Mouse (Mus musculus) lung, postnatal 14 days (tissue): ENCODE results near the gene Fam71e1.

Experiments
- DNase-seq: peaks from one replicate; pipeline ENCODE4 v3.0.0; 2021

Fam71e1 gene

DNA sequence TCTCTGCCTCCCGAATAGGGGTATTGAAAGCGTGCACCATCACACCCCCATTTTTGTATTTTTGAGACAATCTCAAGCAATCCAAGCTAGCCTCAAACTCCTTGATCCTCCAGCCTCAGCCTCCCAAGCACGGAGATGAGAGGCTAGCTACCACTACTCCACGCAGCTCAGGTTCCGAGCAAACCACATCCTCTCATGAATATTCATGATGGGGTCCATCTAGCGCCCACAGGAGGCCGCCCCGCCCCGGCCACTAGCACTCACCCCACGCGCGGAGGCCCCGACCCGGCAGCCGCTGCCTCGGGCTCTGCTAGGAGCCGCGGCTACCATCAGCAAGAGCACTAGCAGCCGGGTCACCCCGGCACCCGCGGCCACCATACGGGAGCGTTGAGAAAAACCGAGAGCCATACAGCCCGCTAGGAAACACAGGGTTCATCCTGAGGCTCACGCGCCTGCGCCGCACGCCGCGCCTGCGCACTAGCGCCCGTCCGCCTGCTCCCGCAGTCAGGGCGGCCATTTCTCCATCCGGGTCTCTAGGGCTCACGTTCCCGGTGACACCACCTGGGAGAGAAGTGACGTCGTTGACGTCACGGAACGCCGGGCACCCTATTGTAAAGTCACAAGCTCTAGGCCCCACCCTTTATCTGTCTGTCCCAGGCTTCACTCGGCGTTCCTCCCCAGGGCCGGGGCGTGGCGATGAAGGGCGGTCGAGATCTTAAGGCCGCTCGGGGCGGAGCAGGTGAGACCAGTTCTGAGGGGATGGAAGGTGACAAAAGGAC, at the start of gene Fam71e1, which contains the start of gene Emc10:
Gene Fam71e1 (plus strand): TSS at position 590 of the 779 bp plus-strand sequence.
Gene Emc10 (minus strand): TSS at position 538 of the 779 bp plus-strand sequence.
- peak; percentile 98 for DNase-seq

- DNase-seq, result no peak
Observed at GRCm38 (mm10) chr7:44453256-44453655, 43.1 kb upstream of the Fam71e1 start.

- DNase-seq, result no peak
Observed at GRCm38 (mm10) chr7:44456302-44456701, 40.1 kb upstream of the Fam71e1 start.

GRCm38 (mm10) chr7:44460067-44460466, 36.3 kb upstream of the Fam71e1 start:
- DNase-seq, result no peak

DNA sequence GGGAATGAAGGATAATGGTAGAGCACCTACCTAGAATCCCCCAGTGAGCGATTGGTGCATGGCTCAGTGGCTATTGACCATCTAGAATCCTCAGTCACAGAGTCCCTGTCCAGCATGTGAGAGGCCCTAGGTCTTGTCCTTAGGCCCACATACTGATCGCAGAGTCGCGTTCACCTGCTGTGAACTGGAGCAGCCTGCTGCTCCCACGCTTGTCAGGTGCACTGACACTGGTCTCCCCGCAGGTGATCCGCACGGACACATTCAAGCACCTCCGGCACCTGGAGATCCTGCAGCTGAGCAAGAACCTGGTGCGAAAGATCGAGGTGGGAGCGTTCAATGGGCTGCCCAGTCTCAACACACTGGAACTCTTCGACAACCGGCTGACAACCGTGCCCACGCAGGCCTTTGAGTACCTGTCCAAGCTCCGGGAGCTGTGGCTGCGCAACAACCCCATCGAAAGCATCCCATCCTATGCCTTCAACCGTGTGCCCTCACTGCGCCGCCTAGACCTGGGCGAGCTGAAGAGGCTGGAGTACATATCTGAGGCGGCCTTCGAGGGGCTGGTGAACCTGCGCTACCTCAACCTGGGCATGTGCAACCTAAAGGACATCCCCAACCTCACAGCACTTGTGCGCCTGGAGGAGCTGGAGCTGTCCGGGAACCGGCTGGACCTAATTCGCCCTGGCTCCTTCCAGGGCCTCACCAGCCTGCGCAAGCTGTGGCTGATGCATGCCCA, 35.4 kb upstream of the Fam71e1 start:
- DNase-seq, result no peak

DNA sequence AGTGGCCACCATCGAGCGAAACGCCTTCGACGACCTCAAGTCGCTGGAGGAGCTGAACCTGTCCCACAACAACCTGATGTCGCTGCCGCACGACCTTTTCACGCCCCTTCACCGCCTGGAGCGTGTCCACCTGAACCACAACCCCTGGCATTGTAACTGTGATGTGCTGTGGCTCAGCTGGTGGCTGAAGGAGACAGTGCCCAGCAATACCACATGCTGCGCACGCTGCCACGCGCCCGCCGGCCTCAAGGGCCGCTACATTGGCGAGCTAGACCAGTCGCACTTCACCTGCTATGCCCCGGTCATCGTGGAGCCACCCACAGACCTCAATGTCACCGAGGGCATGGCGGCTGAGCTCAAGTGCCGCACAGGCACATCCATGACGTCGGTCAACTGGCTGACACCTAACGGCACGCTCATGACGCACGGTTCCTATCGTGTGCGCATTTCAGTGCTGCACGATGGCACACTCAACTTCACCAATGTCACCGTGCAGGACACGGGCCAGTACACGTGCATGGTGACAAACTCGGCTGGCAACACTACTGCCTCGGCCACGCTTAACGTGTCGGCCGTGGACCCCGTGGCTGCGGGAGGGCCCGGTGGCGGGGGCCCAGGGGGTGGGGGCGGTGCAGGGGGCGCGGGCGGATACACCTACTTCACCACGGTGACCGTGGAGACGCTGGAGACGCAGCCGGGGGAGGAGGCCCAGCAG, 34.7 kb upstream of the Fam71e1 start:
- no peak for DNase-seq

DNA sequence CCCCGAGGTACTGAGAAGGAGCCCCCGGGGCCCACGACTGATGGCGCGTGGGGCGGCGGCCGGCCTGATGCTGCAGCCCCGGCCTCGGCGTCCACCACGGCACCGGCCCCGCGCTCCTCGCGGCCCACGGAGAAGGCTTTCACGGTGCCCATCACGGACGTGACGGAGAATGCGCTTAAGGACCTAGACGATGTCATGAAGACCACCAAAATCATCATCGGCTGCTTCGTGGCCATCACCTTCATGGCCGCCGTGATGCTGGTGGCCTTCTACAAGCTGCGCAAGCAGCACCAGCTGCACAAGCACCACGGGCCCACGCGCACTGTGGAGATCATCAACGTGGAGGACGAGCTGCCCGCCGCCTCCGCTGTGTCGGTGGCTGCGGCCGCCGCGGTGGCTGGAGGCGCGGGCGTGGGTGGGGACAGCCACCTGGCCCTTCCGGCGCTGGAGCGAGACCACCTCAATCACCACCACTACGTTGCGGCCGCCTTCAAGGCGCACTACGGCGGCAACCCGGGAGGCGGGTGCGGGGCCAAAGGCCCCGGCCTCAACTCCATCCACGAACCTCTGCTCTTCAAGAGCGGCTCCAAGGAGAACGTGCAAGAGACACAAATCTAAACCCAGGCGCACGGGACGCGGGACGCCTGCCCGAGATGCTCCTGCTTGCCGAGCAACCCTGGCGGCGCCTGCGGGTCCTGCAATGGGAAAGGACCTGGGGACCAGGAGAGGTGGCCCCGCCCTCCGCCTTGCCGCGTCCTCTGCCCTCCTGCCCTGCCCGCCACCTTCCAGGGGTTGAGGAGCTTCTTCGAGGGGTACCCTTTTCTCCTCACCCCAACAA, 33.9 kb upstream of the Fam71e1 start:
- no peak for DNase-seq

- DNase-seq, result no peak
Observed at GRCm38 (mm10) chr7:44463056-44463425, 33.3 kb upstream of the Fam71e1 start.

- no peak for DNase-seq
Observed at GRCm38 (mm10) chr7:44463556-44464225, 32.7 kb upstream of the Fam71e1 start.

DNA sequence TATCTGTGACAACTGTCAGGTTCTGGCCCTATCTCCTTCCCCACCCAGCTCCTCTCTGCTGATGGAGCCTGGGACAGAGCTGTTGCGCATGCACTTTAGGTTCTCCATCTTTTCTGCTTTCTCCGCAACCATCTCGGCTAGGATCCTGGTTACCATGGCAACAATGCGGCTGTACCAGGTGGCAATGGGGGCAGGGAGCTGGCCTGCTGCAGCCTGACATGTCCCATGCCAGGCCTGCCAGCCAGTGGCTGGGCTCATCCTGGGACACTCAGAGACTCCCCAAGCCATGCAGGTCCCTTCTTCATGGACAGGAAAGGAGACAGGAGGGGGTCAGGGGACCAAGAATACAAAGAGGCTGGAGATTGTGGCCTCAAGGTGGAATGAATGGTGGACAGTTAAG, 31.9 kb upstream of the Fam71e1 start:
- DNase-seq, result no peak

DNA sequence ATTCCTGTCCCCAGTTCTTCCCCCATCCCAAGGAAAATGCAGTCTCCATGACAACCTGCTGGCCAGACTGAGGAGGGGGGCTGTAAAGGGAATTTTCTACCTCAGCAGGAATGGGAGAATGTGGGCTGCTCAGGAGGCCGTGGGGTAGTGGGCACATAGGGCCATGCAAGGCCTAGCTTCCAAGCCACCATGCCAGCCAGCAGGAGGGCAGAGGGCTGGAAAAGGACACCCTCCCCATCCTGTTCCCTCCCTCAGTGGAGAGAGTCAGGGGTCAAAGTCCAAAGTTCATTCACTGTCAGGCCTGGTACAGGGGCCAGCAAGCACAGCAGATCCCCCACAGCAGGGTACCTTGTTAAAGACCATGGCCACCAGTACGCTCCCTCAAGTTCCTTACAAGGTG, 31.3 kb upstream of the Fam71e1 start, which contains the start of gene Aspdh:
Gene Aspdh (plus strand): TSS at position 281 of the 400 bp plus-strand sequence.
- DNase-seq, result no peak

DNA sequence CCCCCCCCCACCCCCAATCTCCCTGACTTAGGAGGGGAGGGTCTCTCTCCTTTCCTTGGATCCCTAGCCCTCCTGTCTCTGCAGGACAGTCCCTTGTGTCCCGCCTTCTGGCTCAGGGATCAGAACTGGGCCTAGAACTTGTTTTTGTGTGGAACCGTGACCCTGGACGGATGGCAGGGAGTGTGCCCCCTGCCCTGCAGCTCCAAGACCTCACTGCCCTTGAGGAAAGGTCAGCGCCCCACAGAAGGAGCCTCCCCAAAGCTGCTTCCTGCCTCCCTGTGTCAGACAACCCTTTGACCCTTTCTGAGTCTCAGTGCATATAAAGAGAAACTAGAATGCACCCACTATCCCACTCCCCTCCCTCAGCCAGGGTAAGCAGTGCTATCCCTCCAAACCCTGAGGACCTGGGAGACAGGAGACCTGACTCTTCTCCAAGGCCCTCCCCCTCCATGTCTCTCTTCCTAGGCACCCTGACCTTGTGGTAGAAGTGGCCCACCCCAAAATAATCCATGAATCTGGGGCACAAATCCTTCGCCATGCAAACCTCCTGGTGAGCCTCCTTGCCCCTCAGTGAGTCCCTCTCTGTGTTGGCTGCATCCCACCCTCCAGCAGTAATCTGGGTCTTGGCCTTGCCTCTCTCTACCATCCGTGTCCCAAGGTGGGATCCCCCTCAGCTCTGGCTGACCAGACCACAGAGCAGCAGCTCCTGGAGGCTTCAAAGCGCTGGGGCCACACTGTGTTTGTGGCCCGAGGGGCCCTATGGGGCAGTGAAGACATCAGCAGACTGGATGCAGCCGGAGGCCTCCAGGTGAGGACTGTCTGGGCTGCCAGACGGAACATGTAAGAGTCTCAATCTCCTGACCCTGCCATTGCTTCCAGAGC, 30.1 kb upstream of the Fam71e1 start:
- no peak for DNase-seq

GRCm38 (mm10) chr7:44466888-44467311, 29.5 kb upstream of the Fam71e1 start:
- DNase-seq, result no peak

GRCm38 (mm10) chr7:44467811-44468411, 28.5 kb upstream of the Fam71e1 start, which contains the start of gene Josd2:
TSS of gene Josd2 (plus strand) at chr7:44467980.
- peak; percentile 91 for DNase-seq

DNA sequence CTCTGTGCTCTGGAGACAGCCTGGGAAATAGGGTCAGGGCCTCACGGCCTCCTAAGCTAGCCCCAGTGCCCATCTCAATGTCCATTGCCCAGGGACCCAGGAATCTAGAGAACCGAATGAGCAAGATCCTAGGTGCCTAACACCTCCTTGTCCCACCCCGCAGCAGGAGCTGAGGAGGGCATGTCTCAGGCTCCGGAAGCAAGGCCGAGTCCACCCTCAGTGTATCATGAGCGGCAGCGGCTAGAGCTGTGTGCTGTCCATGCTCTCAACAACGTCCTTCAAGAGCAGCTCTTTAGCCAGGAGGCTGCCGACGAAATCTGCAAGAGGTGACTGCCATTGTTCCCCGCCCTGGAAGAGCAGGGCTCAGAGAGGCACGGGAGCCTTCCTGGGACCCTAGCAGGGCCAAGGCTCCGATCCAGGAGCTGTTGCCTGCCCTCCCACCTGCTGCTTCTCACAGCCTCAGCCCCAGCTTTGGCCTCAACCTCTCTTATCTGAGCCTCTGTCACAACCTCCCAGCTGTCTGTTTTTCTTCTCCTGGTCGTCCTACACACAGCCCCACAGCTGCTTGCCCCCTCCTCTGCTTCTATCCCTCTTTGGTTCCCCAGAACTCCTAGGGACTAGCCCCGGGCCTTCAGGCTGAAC, 27.6 kb upstream of the Fam71e1 start:
- no peak for DNase-seq

DNA sequence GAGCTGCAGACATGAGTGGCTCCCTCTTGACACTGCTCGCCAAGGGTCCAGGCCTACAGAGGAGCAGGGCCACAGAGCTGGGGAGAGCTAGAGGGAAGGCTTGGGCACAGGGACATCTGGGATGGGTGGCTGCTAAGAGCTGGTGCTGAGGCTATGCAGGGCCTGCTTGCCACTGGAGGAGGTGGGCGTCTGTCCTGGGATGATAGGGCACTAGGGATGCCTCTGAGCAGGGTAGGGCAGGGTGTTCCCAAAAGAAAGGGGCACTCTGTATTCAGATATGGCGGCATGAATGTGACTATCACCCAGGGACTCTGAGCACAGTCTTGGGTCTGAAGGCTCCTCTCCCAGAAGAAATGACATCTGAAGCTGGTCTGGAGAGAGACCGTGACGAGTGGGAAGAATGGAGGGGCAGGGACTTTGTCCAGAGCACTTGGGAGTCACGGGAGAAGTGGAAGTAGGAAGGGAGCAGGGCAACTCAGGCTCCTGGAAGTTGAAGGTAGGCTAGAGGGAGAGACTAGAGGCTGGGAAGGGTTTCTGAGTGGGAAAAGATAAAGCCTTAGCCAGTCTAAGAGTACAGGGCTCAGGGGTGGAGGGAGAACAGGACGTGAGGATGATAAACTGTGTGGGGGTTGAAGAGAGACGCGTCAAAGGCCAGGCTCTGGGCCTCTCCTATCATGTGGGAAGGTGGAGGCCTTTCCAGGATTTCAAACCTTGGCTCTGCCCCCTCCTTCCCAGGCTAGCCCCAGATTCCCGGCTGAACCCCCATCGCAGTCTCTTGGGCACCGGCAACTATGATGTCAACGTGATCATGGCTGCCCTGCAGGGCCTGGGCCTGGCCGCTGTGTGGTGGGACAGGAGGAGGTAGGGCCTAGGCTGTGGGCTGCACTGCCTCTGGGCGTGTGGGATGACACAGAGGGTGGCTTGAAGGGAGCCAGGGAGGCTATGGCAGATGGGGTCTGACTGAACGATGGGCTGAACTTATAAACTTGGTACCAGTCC, 26.4 kb upstream of the Fam71e1 start:
- DNase-seq, result no peak

GRCm38 (mm10) chr7:44470696-44471612, 25.4 kb upstream of the Fam71e1 start:
- DNase-seq, result no peak
